Mouse (Mus musculus): Measurements from ENCODE around the gene Smg5.
"Not testable (repeated sequence)": the region's sequence is repeated elsewhere in the genome, so short reads cannot be mapped to it uniquely, and the experiment has no call there.

DNA sequence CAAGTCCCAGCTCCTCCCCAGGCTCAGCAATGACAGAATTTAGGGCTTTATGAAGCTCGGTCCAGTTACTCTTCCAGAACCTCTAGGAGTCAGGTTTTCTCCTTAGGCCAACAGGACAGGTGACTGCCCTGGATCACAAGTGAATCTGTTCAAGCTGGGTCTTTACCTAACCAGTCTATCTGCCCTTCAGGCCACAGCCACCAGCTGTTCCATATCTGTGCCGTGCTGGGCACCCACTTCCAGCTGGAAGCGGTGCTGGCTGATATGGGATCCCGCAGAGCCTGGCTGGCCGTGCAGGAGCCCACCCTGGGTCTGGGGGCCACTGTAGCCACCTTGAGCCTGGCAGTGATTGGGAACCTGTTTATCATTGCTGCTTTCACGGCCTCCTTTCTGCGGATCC is 46.3 kb downstream of the Smg5 start:
- not testable (repeated sequence) for TF ChIP-seq CTCF (IDR thresholded peaks at IDR 0.05; ENCODE audit: low read depth, low read length); POLR2A (IDR thresholded peaks at IDR 0.05; ENCODE audit: extremely low read depth, insufficient read depth, low read length)
